Mouse (Mus musculus): ENCODE data around the gene Nploc4. TPM values are rescaled to one million over a fixed set of nuclear protein-coding genes. Genes with fewer than 3 reads are reported as not detected.

Nploc4 gene
- 24.6 and 37.9 TPM in 2 replicates for total RNA-seq (2014; rRNA removed)
- polyA plus RNA-seq (2012; rRNA removed) = 51.5 and 58.9 TPM in 2 replicates

- Histone ChIP-seq H3K27me3 (ENCODE audit: control insufficient read depth, insufficient read depth, low read length) (no peaks in the 10 kb centered on the region), H3K27ac (replicated peaks; ENCODE audit: insufficient read depth, low read depth, low read length) (peak within 1 kb of the TSS; percentile 92), H3K79me2 (ENCODE audit: control insufficient read depth, insufficient read depth, low read length) (peaks cover 40% of the 10 kb centered on the region; the same call in 1 of the 2 replicates), H3K4me1 (ENCODE audit: control insufficient read depth, insufficient read depth, low read length) (peaks cover 16% of the 10 kb centered on the region), H3K9ac (ENCODE audit: low read depth, low read length) (peak within 1 kb of the TSS; percentile 97), H3K36me3 (ENCODE audit: control insufficient read depth, insufficient read depth, low read length) (peaks cover 22% of the 10 kb centered on the region), H3K4me3 (ENCODE audit: insufficient read depth, low read depth, low read length) (peak within 1 kb of the TSS; percentile 96)
- TF ChIP-seq CTCF (IDR thresholded peaks at IDR 0.05; ENCODE audit: low read depth, low read length) = 0 out of 2 replicates have a peak, but pooled peaks have one; percentile 15
- TF ChIP-seq POLR2A (IDR thresholded peaks at IDR 0.05; ENCODE audit: extremely low read depth, insufficient read depth, low read length) = peak; percentile 76
- WGBS = under 1% methylated on average over 62 of the region's 77 CpGs
- peak; percentile 60 for DNase-seq (ENCODE audit: extremely low read depth, low read depth, low spot score)
Observed at GRCm38 (mm10) chr11:120437152-120437856, at the start of gene Nploc4. Gene Nploc4 (minus strand): TSS chr11:120437708.

GRCm38 (mm10) chr11:120485251-120485650, 47.7 kb upstream of the Nploc4 start:
- H3K36me3 ChIP-seq (ENCODE audit: control insufficient read depth, insufficient read depth, low read length) = peaks cover 24% of the 10 kb centered on the region

GRCm38 (mm10) chr11:120484265-120484981, 46.9 kb upstream of the Nploc4 start, which contains the start of gene Mrpl12:
Gene Mrpl12 (plus strand): TSS chr11:120484613.
- peak within 1 kb of the TSS; percentile 97 for H3K9ac ChIP-seq (ENCODE audit: low read depth, low read length)
- no peaks in the 10 kb centered on the region for H3K27me3 ChIP-seq (ENCODE audit: control insufficient read depth, insufficient read depth, low read length)
- peaks cover 9% of the 10 kb centered on the region; the same call in 1 of the 2 replicates for H3K79me2 ChIP-seq (ENCODE audit: control insufficient read depth, insufficient read depth, low read length)
- TF ChIP-seq POLR2A (IDR thresholded peaks at IDR 0.05; ENCODE audit: extremely low read depth, insufficient read depth, low read length) (peak; percentile 84), CTCF (IDR thresholded peaks at IDR 0.05; ENCODE audit: low read depth, low read length) (no peak)
- 1% methylated on average over 59 of the region's 60 CpGs for WGBS
- peak within 1 kb of the TSS; percentile 95 for H3K27ac ChIP-seq (replicated peaks; ENCODE audit: insufficient read depth, low read depth, low read length)
- peak within 1 kb of the TSS; percentile 91 for H3K4me3 ChIP-seq (ENCODE audit: insufficient read depth, low read depth, low read length)
- H3K4me1 ChIP-seq (ENCODE audit: control insufficient read depth, insufficient read depth, low read length) = peaks cover 11% of the 10 kb centered on the region; the same call in 1 of the 2 replicates
- DNase-seq (ENCODE audit: extremely low read depth, low read depth, low spot score) = peak; percentile 86
- H3K36me3 ChIP-seq (ENCODE audit: control insufficient read depth, insufficient read depth, low read length) = peaks cover 25% of the 10 kb centered on the region

More at GRCm38 (mm10) chr11:120485251-120485650, 47.7 kb upstream of the Nploc4 start:
- Histone ChIP-seq H3K79me2 (ENCODE audit: control insufficient read depth, insufficient read depth, low read length) (peaks cover 9% of the 10 kb centered on the region; the same call in 1 of the 2 replicates), H3K4me1 (ENCODE audit: control insufficient read depth, insufficient read depth, low read length) (peaks cover 17% of the 10 kb centered on the region), H3K9ac (ENCODE audit: low read depth, low read length) (peak overlapping the region; percentile 97), H3K27ac (replicated peaks; ENCODE audit: insufficient read depth, low read depth, low read length) (peak overlapping the region; percentile 95), H3K27me3 (ENCODE audit: control insufficient read depth, insufficient read depth, low read length) (no peaks in the 10 kb centered on the region), H3K4me3 (ENCODE audit: insufficient read depth, low read depth, low read length) (peak overlapping the region; percentile 91)
- DNase-seq (ENCODE audit: extremely low read depth, low read depth, low spot score) = peak; percentile 87
- no peak for TF ChIP-seq CTCF (IDR thresholded peaks at IDR 0.05; ENCODE audit: low read depth, low read length)
- no peak for TF ChIP-seq POLR2A (IDR thresholded peaks at IDR 0.05; ENCODE audit: extremely low read depth, insufficient read depth, low read length)
- WGBS = 2% methylated on average over 10 of the region's 10 CpGs

- Histone ChIP-seq H3K9ac (ENCODE audit: low read depth, low read length) (no peak overlapping the region), H3K36me3 (ENCODE audit: control insufficient read depth, insufficient read depth, low read length) (peaks cover 27% of the 10 kb centered on the region), H3K4me3 (ENCODE audit: insufficient read depth, low read depth, low read length) (no peak overlapping the region), H3K27ac (replicated peaks; ENCODE audit: insufficient read depth, low read depth, low read length) (no peak overlapping the region), H3K79me2 (ENCODE audit: control insufficient read depth, insufficient read depth, low read length) (peaks cover 9% of the 10 kb centered on the region; the same call in 1 of the 2 replicates), H3K4me1 (ENCODE audit: control insufficient read depth, insufficient read depth, low read length) (peaks cover 11% of the 10 kb centered on the region; the same call in 1 of the 2 replicates), H3K27me3 (ENCODE audit: control insufficient read depth, insufficient read depth, low read length) (no peaks in the 10 kb centered on the region)
- no peak for TF ChIP-seq CTCF (IDR thresholded peaks at IDR 0.05; ENCODE audit: low read depth, low read length)
- WGBS = 88% methylated on average over 7 of the region's 7 CpGs
- DNase-seq (ENCODE audit: extremely low read depth, low read depth, low spot score) = no peak
Observed at GRCm38 (mm10) chr11:120483448-120483934, 46.0 kb upstream of the Nploc4 start.

- Histone ChIP-seq H3K9ac (ENCODE audit: low read depth, low read length) (peak overlapping the region; percentile 19; the same call in 1 of the 2 replicates), H3K79me2 (ENCODE audit: control insufficient read depth, insufficient read depth, low read length) (peaks cover 14% of the 10 kb centered on the region), H3K4me1 (ENCODE audit: control insufficient read depth, insufficient read depth, low read length) (peaks cover 20% of the 10 kb centered on the region), H3K4me3 (ENCODE audit: insufficient read depth, low read depth, low read length) (no peak overlapping the region), H3K27ac (replicated peaks; ENCODE audit: insufficient read depth, low read depth, low read length) (peak overlapping the region; percentile 77), H3K36me3 (ENCODE audit: control insufficient read depth, insufficient read depth, low read length) (peaks cover 33% of the 10 kb centered on the region), H3K27me3 (ENCODE audit: control insufficient read depth, insufficient read depth, low read length) (no peaks in the 10 kb centered on the region)
- TF ChIP-seq CTCF (IDR thresholded peaks at IDR 0.05; ENCODE audit: low read depth, low read length) (0 out of 2 replicates have a peak, but pooled peaks have one; percentile 8), POLR2A (IDR thresholded peaks at IDR 0.05; ENCODE audit: extremely low read depth, insufficient read depth, low read length) (0 out of 2 replicates have a peak, but pooled peaks have one; percentile 45)
- 23% methylated on average over 6 of the region's 6 CpGs for WGBS
- DNase-seq (ENCODE audit: extremely low read depth, low read depth, low spot score) = peak; percentile 96
Observed at GRCm38 (mm10) chr11:120472052-120472451, 34.5 kb upstream of the Nploc4 start.
